Mouse (Mus musculus): Measurements from ENCODE around the gene Nkain2. TPM values are rescaled to one million over a fixed set of nuclear protein-coding genes. Genes with fewer than 3 reads are reported as not detected.

Gene Nkain2
- under 1 TPM in 1 of 2 experiments, not detected in 1; 0.79 TPM for total RNA-seq (2021)
- long read RNA-seq, experiment 1 = 0 reads
- long read RNA-seq, experiment 2 = 0 reads

- peak; percentile 7 to 33 for DNase-seq
Observed at GRCm38 (mm10) chr10:32889652-32890506, at the start of gene Nkain2. TSS of gene Nkain2 (minus strand) at chr10:32890462.

- DNase-seq = no peak
Observed at GRCm38 (mm10) chr10:32939853-32940252, 49.6 kb upstream of the Nkain2 start.

GRCm38 (mm10) chr10:32895093-32895492 is 4.8 kb upstream of the Nkain2 start:
- DNase-seq = peak in 1 of 2 experiments; percentile 27

GRCm38 (mm10) chr10:32890507-32891131 is 357 bp upstream of the Nkain2 start:
- DNase-seq = peak; percentile 26 to 63

GRCm38 (mm10) chr10:32881977-32882376 is 8.3 kb downstream of the Nkain2 start:
- no peak for DNase-seq

GRCm38 (mm10) chr10:32870691-32871406 is 19.4 kb downstream of the Nkain2 start:
- DNase-seq = no peak

GRCm38 (mm10) chr10:32869541-32869940 is 20.7 kb downstream of the Nkain2 start:
- no peak for DNase-seq

GRCm38 (mm10) chr10:32815210-32815883 is 74.9 kb downstream of the Nkain2 start:
- no peak for DNase-seq

- DNase-seq = no peak
Observed at GRCm38 (mm10) chr10:32796215-32796614, 94.0 kb downstream of the Nkain2 start.

GRCm38 (mm10) chr10:32790541-32790940 is 99.7 kb downstream of the Nkain2 start:
- DNase-seq = no peak

GRCm38 (mm10) chr10:32782732-32783359 is 107.4 kb downstream of the Nkain2 start:
- DNase-seq = no peak

- DNase-seq = no peak
Observed at GRCm38 (mm10) chr10:32738989-32739388, 151.3 kb downstream of the Nkain2 start.

GRCm38 (mm10) chr10:32706579-32706978 is 183.7 kb downstream of the Nkain2 start:
- peak; percentile 2 to 6 for DNase-seq

GRCm38 (mm10) chr10:32696661-32697060 is 193.6 kb downstream of the Nkain2 start:
- DNase-seq = no peak

GRCm38 (mm10) chr10:32684548-32684947 is 205.7 kb downstream of the Nkain2 start:
- DNase-seq = no peak

- no peak for DNase-seq
Observed at GRCm38 (mm10) chr10:32640256-32640655, 250.0 kb downstream of the Nkain2 start.

- DNase-seq = no peak
Observed at GRCm38 (mm10) chr10:32639173-32639572, 251.1 kb downstream of the Nkain2 start.

- no peak for DNase-seq
Observed at GRCm38 (mm10) chr10:32631043-32631442, 259.2 kb downstream of the Nkain2 start.

GRCm38 (mm10) chr10:32604448-32604847 is 285.8 kb downstream of the Nkain2 start:
- DNase-seq = no peak

- no peak for DNase-seq
Observed at GRCm38 (mm10) chr10:32602798-32603197, 287.5 kb downstream of the Nkain2 start.

GRCm38 (mm10) chr10:32594998-32595397 is 295.3 kb downstream of the Nkain2 start:
- no peak for DNase-seq

GRCm38 (mm10) chr10:32577276-32577580 is 313.0 kb downstream of the Nkain2 start:
- DNase-seq = no peak

Measured in heart, adult 18-20 months (tissue).